In the genomic region with DNA sequence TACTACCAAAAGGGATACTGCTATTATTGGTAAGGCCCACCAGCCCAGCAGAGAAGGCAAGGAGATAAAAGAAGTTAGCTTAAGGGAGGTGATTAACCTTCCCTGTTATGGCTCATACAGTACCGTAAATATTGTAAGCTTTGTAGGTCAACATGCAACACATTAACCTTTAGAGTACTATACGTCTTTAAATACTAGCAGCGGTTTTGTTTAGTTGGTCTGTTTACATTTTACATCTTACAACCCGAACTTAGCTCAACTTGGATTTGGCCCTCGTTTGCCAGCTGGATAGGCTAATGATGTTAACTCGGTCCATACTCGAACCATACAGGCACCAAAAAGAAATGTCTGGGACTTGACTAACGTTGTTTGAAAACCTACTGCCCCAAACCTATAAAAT, we compare ENCODE assay signal across 8 mouse cellular contexts. TPM values are rescaled to one million over a fixed set of nuclear protein-coding genes. Genes with fewer than 3 reads are reported as not detected.
DNase-seq lines count a peak whose midpoint lies in the region; ATAC-seq and TF ChIP-seq lines count a peak whose summit lies in the region.

No protein-coding gene starts in this region.

- no peaks in the 10 kb centered on the region for H3K27me3 ChIP-seq in embryonic facial prominence, embryonic 10.5 days (replicated peaks; ENCODE audit: low read depth, poor library complexity, severe bottlenecking)
- H3K27me3 ChIP-seq in hindbrain, embryonic 15.5 days, result no peaks in the 10 kb centered on the region
- no peaks in the 10 kb centered on the region for H3K27me3 ChIP-seq in midbrain, embryonic 15.5 days (replicated peaks)

- no peak for ATAC-seq in hindbrain, embryonic 15.5 days (ENCODE audit: low FRiP score, low read depth)
- no peak for ATAC-seq in midbrain, embryonic 15.5 days (replicated peaks)

- peak overlapping the region; percentile 68; the same call in 1 of the 2 replicates for H3K27ac ChIP-seq in layer of hippocampus, adult 2 months
- peak overlapping the region; percentile 78 for H3K27ac ChIP-seq in embryonic facial prominence, embryonic 10.5 days (replicated peaks)
- peak overlapping the region; percentile 56; the same call in 1 of the 2 replicates for H3K27ac ChIP-seq in hindbrain, embryonic 15.5 days (replicated peaks)
- 0 out of 2 replicates have a peak overlapping the region, but pooled peaks have one; percentile 43 for H3K27ac ChIP-seq in midbrain, embryonic 15.5 days

- no peaks in the 10 kb centered on the region for H3K36me3 ChIP-seq in embryonic facial prominence, embryonic 10.5 days (replicated peaks)
- H3K36me3 ChIP-seq in hindbrain, embryonic 15.5 days, result no peaks in the 10 kb centered on the region
- no peaks in the 10 kb centered on the region for H3K36me3 ChIP-seq in midbrain, embryonic 15.5 days (replicated peaks)

- 16% methylated on average over 8 of the region's 8 CpGs for WGBS in embryonic facial prominence, embryonic 10.5 days
- WGBS in hindbrain, embryonic 15.5 days, result 15% methylated on average over 8 of the region's 8 CpGs
- WGBS in midbrain, embryonic 15.5 days, result 13% methylated on average over 8 of the region's 8 CpGs

- peaks cover 19% of the 10 kb centered on the region for H3K4me1 ChIP-seq in embryonic facial prominence, embryonic 10.5 days
- H3K4me1 ChIP-seq in hindbrain, embryonic 15.5 days (replicated peaks), result peaks cover 21% of the 10 kb centered on the region
- H3K4me1 ChIP-seq in midbrain, embryonic 15.5 days, result peaks cover 25% of the 10 kb centered on the region

- peak overlapping the region; percentile 71 for H3K9ac ChIP-seq in hindbrain, embryonic 15.5 days
- peak overlapping the region; percentile 47 for H3K9ac ChIP-seq in midbrain, embryonic 15.5 days

- H3K4me3 ChIP-seq in layer of hippocampus, adult 2 months, result peak overlapping the region; percentile 63
- peak overlapping the region; percentile 90 for H3K4me3 ChIP-seq in embryonic facial prominence, embryonic 10.5 days
- H3K4me3 ChIP-seq in hindbrain, embryonic 15.5 days, result peak overlapping the region; percentile 72
- H3K4me3 ChIP-seq in midbrain, embryonic 15.5 days, result peak overlapping the region; percentile 68

- intact Hi-C loops in gastrocnemius, postnatal 36 days (cut with DNase I), result no loop called here

- DNase-seq in layer of hippocampus, adult 2 months (ENCODE audit: low spot score in 2 of 2), result no peak
- DNase-seq in layer of hippocampus, adult 11-12 months (ENCODE audit: low spot score), result no peak
- no peak for DNase-seq in embryonic facial prominence, embryonic 10.5 days (ENCODE audit: low spot score)
- no peak for DNase-seq in layer of hippocampus, adult 18-20 months (ENCODE audit: low spot score in 2 of 2)
- DNase-seq in gastrocnemius, postnatal 36 days, result no peak
- DNase-seq in kidney, postnatal 25 days, result no peak

- H3K4me2 ChIP-seq in hindbrain, embryonic 15.5 days, result peak overlapping the region; percentile 97
- H3K4me2 ChIP-seq in midbrain, embryonic 15.5 days, result peak overlapping the region; percentile 91

- H3K9me3 ChIP-seq in embryonic facial prominence, embryonic 10.5 days, result no peaks in the 10 kb centered on the region
- H3K9me3 ChIP-seq in hindbrain, embryonic 15.5 days, result no peaks in the 10 kb centered on the region
- H3K9me3 ChIP-seq in midbrain, embryonic 15.5 days, result no peaks in the 10 kb centered on the region

- no peak for TF ChIP-seq CTCF in layer of hippocampus, adult 2 months (conservative IDR thresholded peaks at IDR 0.05)

RNA-seq across cellular contexts. Expression of gene Aplf, which starts 0.6 kb away (rescaled TPM):
- total RNA-seq in layer of hippocampus, adult 2 months (2021), result 1 to 10 TPM; 6.9 to 7.9 TPM
- 12.9 and 13.1 TPM in 2 replicates for polyA plus RNA-seq in embryonic facial prominence, embryonic 10.5 days (2016; fragmentation: Nextera tagmentation; extraction: Ambion mirVana)
- polyA plus RNA-seq in hindbrain, embryonic 15.5 days (2015; fragmentation: Nextera tagmentation; extraction: Ambion mirVana), result 8.6 and 10.2 TPM in 2 replicates
- polyA plus RNA-seq in midbrain, embryonic 15.5 days (2015; fragmentation: Nextera tagmentation; extraction: Ambion mirVana), result 7.2 and 7.7 TPM in 2 replicates
- total RNA-seq in layer of hippocampus, adult 18-20 months (2021), result 1 to 10 TPM; 7.5 to 7.9 TPM
- 1 to 10 TPM; 2.8 to 3.4 TPM for total RNA-seq in gastrocnemius, postnatal 36 days (2021)

RNA-seq across cellular contexts. Expression of gene Efcc1, which starts 59.3 kb away (rescaled TPM):
- 1 to 10 TPM; 3.7 to 4.3 TPM for total RNA-seq in layer of hippocampus, adult 2 months (2021)
- polyA plus RNA-seq in embryonic facial prominence, embryonic 10.5 days (2016; fragmentation: Nextera tagmentation; extraction: Ambion mirVana), result 0.61 and 1.4 TPM in 2 replicates
- 6.7 and 7.0 TPM in 2 replicates for polyA plus RNA-seq in hindbrain, embryonic 15.5 days (2015; fragmentation: Nextera tagmentation; extraction: Ambion mirVana)
- 5.4 and 6.7 TPM in 2 replicates for polyA plus RNA-seq in midbrain, embryonic 15.5 days (2015; fragmentation: Nextera tagmentation; extraction: Ambion mirVana)
- total RNA-seq in layer of hippocampus, adult 18-20 months (2021), result 1 to 10 TPM; 3.6 to 5.2 TPM
- total RNA-seq in gastrocnemius, postnatal 36 days (2021), result under 1 TPM; 0.81 to 0.84 TPM
